Mouse (Mus musculus) ES-E14 (cell line): ENCODE results near the gene Tenm3.

Experiments used
- CHD2 ChIP-seq: IDR thresholded peaks from 2 replicates; pipeline ENCODE4 v1.6.1; 2014; ENCODE audit warnings: mild to moderate bottlenecking, low read depth, low read length, inconsistent platforms
- HCFC1 ChIP-seq: IDR thresholded peaks from 2 replicates; pipeline ENCODE4 v1.6.1; 2012; ENCODE audit warnings: low read length, inconsistent platforms, borderline replicate concordance; ENCODE audit not compliant: insufficient read depth
- MAFK ChIP-seq: IDR thresholded peaks from 2 replicates; pipeline ENCODE4 v1.6.1; 2014; ENCODE audit warnings: mild to moderate bottlenecking, low read depth, low read length, inconsistent platforms; ENCODE audit not compliant: insufficient read depth
- ZC3H11A ChIP-seq: IDR thresholded peaks from 2 replicates; pipeline ENCODE4 v1.6.1; 2012; ENCODE audit warnings: low read depth, mild to moderate bottlenecking, inconsistent platforms, low read length, borderline replicate concordance
- ZNF384 ChIP-seq: IDR thresholded peaks from 2 replicates; pipeline ENCODE4 v1.6.1; 2012; ENCODE audit warnings: low read depth, low read length, inconsistent platforms

- TF ChIP-seq HCFC1 (no peak), MAFK (no peak), CHD2 (no peak), ZC3H11A (no peak), ZNF384 (no peak)
Observed at GRCm38 (mm10) chr8:48819348-48819747, 24.4 kb downstream of the Tenm3 start.
